Mouse (Mus musculus): ENCODE data around the gene Slc25a3. TPM values are rescaled to one million over a fixed set of nuclear protein-coding genes. Genes with fewer than 3 reads are reported as not detected.

Slc25a3 gene
- total and polyA plus RNA-seq, 3 experiments = 368 to 868 (median 497) TPM

DNA sequence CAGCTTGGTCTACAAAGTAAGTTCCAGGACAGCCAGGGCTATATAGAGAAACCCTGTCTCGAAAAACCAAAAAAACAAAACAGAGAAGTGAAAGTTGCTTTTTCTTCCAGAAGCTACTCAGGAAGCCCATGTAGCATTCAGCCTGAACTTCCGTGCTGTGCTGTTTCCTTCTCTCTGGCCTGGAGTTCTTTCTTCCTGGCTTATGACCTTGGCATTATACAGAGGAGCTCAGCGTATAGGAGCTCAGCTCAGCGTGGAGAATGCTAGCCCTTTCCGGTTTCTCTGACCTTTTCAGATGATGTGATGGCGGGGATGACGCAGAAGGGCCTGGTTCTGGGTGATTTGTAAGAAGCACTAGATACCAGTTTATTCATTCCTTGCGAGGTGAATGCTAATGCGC is 13.5 kb upstream of the Slc25a3 start:
- DNase-seq (ENCODE audit: low read depth, low spot score) = no peak
- H3K4me1 ChIP-seq (ENCODE audit: control insufficient read depth in 1 of 2, insufficient read depth in 2 of 2, low read length in 2 of 2) = peaks cover 0 to 7% of the 10 kb centered on the region in 2 experiments; a peak in 1 of 4 replicates
- no peaks in the 10 kb centered on the region for H3K9me3 ChIP-seq (replicated peaks; ENCODE audit: insufficient read depth, low read length)
- no peak overlapping the region for H3K4me3 ChIP-seq (ENCODE audit: control insufficient read depth in 1 of 2, insufficient read depth in 1 of 2, low read depth in 2 of 2, low read length in 2 of 2)
- TF ChIP-seq ZMIZ1 (IDR thresholded peaks at IDR 0.05; ENCODE audit: low read depth, low read length) (no peak), ETS1 (IDR thresholded peaks at IDR 0.05; ENCODE audit: low read depth, low read length) (no peak), ZNF384 (IDR thresholded peaks at IDR 0.05; ENCODE audit: low read depth, low read length) (no peak), BHLHE40 (IDR thresholded peaks at IDR 0.05; ENCODE audit: borderline replicate concordance, low read depth, low read length) (no peak), POLR2A (IDR thresholded peaks at IDR 0.05; ENCODE audit: control insufficient read depth in 1 of 2, insufficient read depth in 1 of 2, low read depth in 1 of 2, low read length in 2 of 2, poor library complexity in 1 of 2) (no peak), UBTF (IDR thresholded peaks at IDR 0.05; ENCODE audit: borderline replicate concordance, insufficient read depth, low read depth, low read length) (no peak), CHD2 (IDR thresholded peaks at IDR 0.05; ENCODE audit: low read length) (no peak), RCOR1 (IDR thresholded peaks at IDR 0.05; ENCODE audit: low read depth, low read length) (no peak), TBP (IDR thresholded peaks at IDR 0.05; ENCODE audit: low read depth, low read length) (no peak), CHD1 (IDR thresholded peaks at IDR 0.05; ENCODE audit: low read depth, low read length) (no peak)
- H3K27ac ChIP-seq (ENCODE audit: control insufficient read depth, low read depth, low read length) = peak overlapping the region; percentile 22; the same call in 1 of the 2 replicates
- H3K36me3 ChIP-seq (ENCODE audit: control insufficient read depth in 1 of 2, insufficient read depth in 2 of 2, low read length in 2 of 2) = peaks cover 0 to 4% of the 10 kb centered on the region in 2 experiments; a peak in 1 of 4 replicates
- H3K79me2 ChIP-seq (ENCODE audit: control insufficient read depth, insufficient read depth, low read length, poor library complexity) = no peaks in the 10 kb centered on the region; the same call in 1 of the 2 replicates
- H3K9ac ChIP-seq (ENCODE audit: control insufficient read depth, low read depth, low read length, poor library complexity, severe bottlenecking) = no peak overlapping the region
- no peaks in the 10 kb centered on the region for H3K27me3 ChIP-seq (ENCODE audit: control insufficient read depth in 1 of 2, insufficient read depth in 2 of 2, low read length in 2 of 2)

DNA sequence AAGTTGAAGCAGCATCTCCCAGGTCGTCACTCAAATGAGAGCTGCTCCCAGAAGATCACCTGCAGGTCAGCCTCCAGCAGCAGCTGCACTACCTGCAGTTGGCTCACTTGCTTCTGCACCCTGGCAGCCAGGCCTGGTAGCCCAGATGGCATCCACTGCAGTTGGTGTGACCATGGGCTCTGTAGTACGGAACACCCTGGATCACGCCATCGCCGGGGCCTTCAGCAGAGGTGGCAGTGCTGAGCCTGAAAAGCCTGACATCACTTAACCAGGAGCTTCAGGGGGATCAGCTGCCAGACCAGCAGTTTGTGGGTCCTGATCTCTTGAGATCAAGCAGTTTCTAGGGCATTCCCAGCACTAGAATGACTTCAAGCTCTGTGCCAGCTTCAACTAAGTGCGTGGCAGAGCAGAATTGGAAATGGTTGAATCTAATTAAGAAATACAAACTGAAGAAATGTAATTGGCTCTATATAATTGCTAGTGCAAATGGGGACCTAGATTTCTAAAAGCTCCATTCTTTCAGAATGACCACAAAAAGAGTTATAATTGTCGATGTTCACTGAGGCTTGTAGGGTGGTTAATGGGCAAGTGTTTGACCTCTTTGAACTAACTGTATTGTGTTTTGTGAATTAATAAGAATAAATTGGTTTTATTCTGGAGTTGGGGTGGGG is 11.6 kb upstream of the Slc25a3 start:
- TF ChIP-seq ZMIZ1 (IDR thresholded peaks at IDR 0.05; ENCODE audit: low read depth, low read length) (no peak), ETS1 (IDR thresholded peaks at IDR 0.05; ENCODE audit: low read depth, low read length) (no peak), JUND (IDR thresholded peaks at IDR 0.05; ENCODE audit: low read depth, low read length) (no peak), MYB (IDR thresholded peaks at IDR 0.05; ENCODE audit: low read depth, low read length) (no peak), BHLHE40 (IDR thresholded peaks at IDR 0.05; ENCODE audit: borderline replicate concordance, low read depth, low read length) (no peak), RAD21 (IDR thresholded peaks at IDR 0.05; ENCODE audit: low read depth, low read length) (no peak), UBTF (IDR thresholded peaks at IDR 0.05; ENCODE audit: borderline replicate concordance, insufficient read depth, low read depth, low read length) (no peak), KAT2A (conservative IDR thresholded peaks at IDR 0.05; ENCODE audit: low read depth, low read length) (no peak), GATA1 (IDR thresholded peaks at IDR 0.05; ENCODE audit: low read depth, low read length) (no peak), MAX (IDR thresholded peaks at IDR 0.05; ENCODE audit: low read length) (no peak), ELF1 (IDR thresholded peaks at IDR 0.05; ENCODE audit: low read depth, low read length) (no peak), POLR2AphosphoS5 (IDR thresholded peaks at IDR 0.05; ENCODE audit: borderline replicate concordance, low read depth, low read length) (no peak), POLR2AphosphoS2 (IDR thresholded peaks at IDR 0.05; ENCODE audit: low read length) (no peak), CHD2 (IDR thresholded peaks at IDR 0.05; ENCODE audit: low read length) (no peak), TCF12 (IDR thresholded peaks at IDR 0.05; ENCODE audit: low read depth, low read length) (no peak), ZKSCAN1 (IDR thresholded peaks at IDR 0.05; ENCODE audit: low read depth, low read length) (no peak)
- H3K27me3 ChIP-seq (ENCODE audit: control insufficient read depth in 1 of 2, insufficient read depth in 2 of 2, low read length in 2 of 2) = no peaks in the 10 kb centered on the region
- H3K27ac ChIP-seq (ENCODE audit: control insufficient read depth, low read depth, low read length) = no peak overlapping the region
- H3K4me1 ChIP-seq (ENCODE audit: control insufficient read depth in 1 of 2, insufficient read depth in 2 of 2, low read length in 2 of 2) = peaks cover 0 to 4% of the 10 kb centered on the region in 2 experiments; a peak in 1 of 4 replicates
- DNase-seq (ENCODE audit: low read depth, low spot score) = no peak
- H3K4me3 ChIP-seq (ENCODE audit: control insufficient read depth in 1 of 2, insufficient read depth in 1 of 2, low read depth in 2 of 2, low read length in 2 of 2) = no peak overlapping the region
- no peaks in the 10 kb centered on the region for H3K9me3 ChIP-seq (replicated peaks; ENCODE audit: insufficient read depth, low read length)
- no peak overlapping the region for H3K9ac ChIP-seq (ENCODE audit: control insufficient read depth, low read depth, low read length, poor library complexity, severe bottlenecking)
- H3K79me2 ChIP-seq (ENCODE audit: control insufficient read depth, insufficient read depth, low read length, poor library complexity) = no peaks in the 10 kb centered on the region; the same call in 1 of the 2 replicates
- H3K36me3 ChIP-seq (ENCODE audit: control insufficient read depth in 1 of 2, insufficient read depth in 2 of 2, low read length in 2 of 2) = peaks cover 0 to 4% of the 10 kb centered on the region in 2 experiments; a peak in 1 of 4 replicates

All from MEL (cell line).